Mouse (Mus musculus) lung, adult 18-20 months (tissue): ENCODE measurements at regions not wholly inside any gene's neighbourhood (a gene's known extent, or its start where the extent isn't known, plus 50 kb on each side); places are given as distances from the start of the nearest gene placed in this dataset.

Experiments used
- DNase-seq, 2 experiments: peaks; one replicate each; pipeline ENCODE4 v3.0.0; 2022; ENCODE audit warnings: mixed read lengths in 2 of 2

GRCm38 (mm10) chr5:111553471-111554382 lies 136.6 kb downstream of the Mn1 start:
- DNase-seq = no peak

- DNase-seq = no peak
These were observed 137.6 kb downstream of the Mn1 start for GRCm38 (mm10) chr5:111554551-111555311.

GRCm38 (mm10) chr5:111555312-111555957 lies 138.3 kb downstream of the Mn1 start:
- no peak for DNase-seq

- peak in 1 of 2 experiments; percentile 46 for DNase-seq
These were observed 138.8 kb downstream of the Mn1 start for GRCm38 (mm10) chr5:111555981-111556380.

GRCm38 (mm10) chr5:111560432-111560831 lies 143.3 kb downstream of the Mn1 start:
- DNase-seq = no peak

GRCm38 (mm10) chr5:111561301-111561700 lies 144.1 kb downstream of the Mn1 start:
- no peak for DNase-seq

- peak; percentile 28 to 46 for DNase-seq
These were observed 153.7 kb downstream of the Mn1 start for GRCm38 (mm10) chr5:111570826-111571225.

- DNase-seq = peak; percentile 23 to 38
These were observed 156.2 kb downstream of the Mn1 start for GRCm38 (mm10) chr5:111573265-111573873.

GRCm38 (mm10) chr5:111574219-111574840 lies 157.2 kb downstream of the Mn1 start:
- DNase-seq = no peak

GRCm38 (mm10) chr5:111575376-111575775 lies 158.2 kb downstream of the Mn1 start:
- DNase-seq = no peak

- no peak for DNase-seq
These were observed 156.3 kb upstream of the Gm26897 start for GRCm38 (mm10) chr5:111577441-111577840.

GRCm38 (mm10) chr5:111578088-111578487 lies 155.6 kb upstream of the Gm26897 start:
- DNase-seq = no peak

GRCm38 (mm10) chr5:111578977-111579727 lies 154.6 kb upstream of the Gm26897 start:
- DNase-seq = peak; percentile 17 to 26

GRCm38 (mm10) chr5:111580870-111581771 lies 152.6 kb upstream of the Gm26897 start:
- DNase-seq = no peak

GRCm38 (mm10) chr5:111582004-111582403 lies 151.7 kb upstream of the Gm26897 start:
- DNase-seq = no peak

GRCm38 (mm10) chr5:111590619-111591081 lies 143.1 kb upstream of the Gm26897 start:
- no peak for DNase-seq

- no peak for DNase-seq
These were observed 140.9 kb upstream of the Gm26897 start for GRCm38 (mm10) chr5:111592807-111593206.

GRCm38 (mm10) chr5:111594111-111594510 lies 139.6 kb upstream of the Gm26897 start:
- no peak for DNase-seq

- DNase-seq = no peak
These were observed 138.3 kb upstream of the Gm26897 start for GRCm38 (mm10) chr5:111595438-111595837.

GRCm38 (mm10) chr5:111597733-111598132 lies 136.0 kb upstream of the Gm26897 start:
- DNase-seq = no peak
